Mouse (Mus musculus): Measurements from ENCODE around the gene Brd4. TPM values are rescaled to one million over a fixed set of nuclear protein-coding genes. Genes with fewer than 3 reads are reported as not detected.
"Not testable (repeated sequence)": the region's sequence is repeated elsewhere in the genome, so short reads cannot be mapped to it uniquely, and the experiment has no call there.

The Brd4 gene
- polyA plus RNA-seq, 1 experiment from 2014 or later = 64.2 TPM

DNA sequence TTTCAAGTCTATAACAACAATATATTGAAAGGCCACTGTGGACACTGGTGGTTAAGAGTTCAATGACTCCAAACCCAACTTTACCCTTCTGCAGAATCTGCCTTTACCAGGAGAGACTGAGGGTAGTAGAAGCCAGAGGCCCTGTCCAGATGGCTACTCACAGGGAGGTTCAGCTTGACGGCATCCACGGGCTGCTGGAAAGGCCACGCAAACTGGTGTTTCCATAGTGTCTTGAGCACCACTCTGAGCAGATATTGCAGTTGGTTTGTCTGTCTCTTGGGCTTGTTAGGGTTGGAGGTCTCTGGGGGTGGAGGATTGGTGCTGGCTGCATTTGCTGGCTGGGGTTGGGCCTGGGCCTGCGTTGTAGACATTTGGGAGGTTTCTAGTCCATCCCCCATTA lies 55.3 kb downstream of the Brd4 start:
- no peak for ATAC-seq (ENCODE audit: extremely low read depth, insufficient number of reproducible peaks, low FRiP score, low TSS enrichment)
- H3K36me3 ChIP-seq = peaks cover 57% of the 10 kb centered on the region

GRCm38 (mm10) chr17:32220873-32221272 lies 63.6 kb downstream of the Brd4 start:
- no peaks in the 10 kb centered on the region for H3K27me3 ChIP-seq (replicated peaks)
- no peak overlapping the region for H3K4me2 ChIP-seq
- 66% methylated on average over 3 of the region's 3 CpGs for WGBS
- no peak for ATAC-seq (ENCODE audit: extremely low read depth, insufficient number of reproducible peaks, low FRiP score, low TSS enrichment)
- H3K4me1 ChIP-seq = peaks cover 10% of the 10 kb centered on the region; the same call in 1 of the 2 replicates
- no peak overlapping the region for H3K27ac ChIP-seq (replicated peaks)
- no peaks in the 10 kb centered on the region for H3K9me3 ChIP-seq
- peaks cover 99% of the 10 kb centered on the region for H3K36me3 ChIP-seq
- H3K4me3 ChIP-seq = no peak overlapping the region
- no peak overlapping the region for H3K9ac ChIP-seq

More for the DNA sequence above, 55.3 kb downstream of the Brd4 start:
- Histone ChIP-seq H3K9me3 (no peaks in the 10 kb centered on the region), H3K27me3 (replicated peaks) (no peaks in the 10 kb centered on the region), H3K9ac (no peak overlapping the region), H3K4me2 (no peak overlapping the region), H3K4me1 (peaks cover 6% of the 10 kb centered on the region), H3K27ac (replicated peaks) (no peak overlapping the region), H3K4me3 (no peak overlapping the region)
- WGBS = 98% methylated on average over 4 of the region's 4 CpGs

DNA sequence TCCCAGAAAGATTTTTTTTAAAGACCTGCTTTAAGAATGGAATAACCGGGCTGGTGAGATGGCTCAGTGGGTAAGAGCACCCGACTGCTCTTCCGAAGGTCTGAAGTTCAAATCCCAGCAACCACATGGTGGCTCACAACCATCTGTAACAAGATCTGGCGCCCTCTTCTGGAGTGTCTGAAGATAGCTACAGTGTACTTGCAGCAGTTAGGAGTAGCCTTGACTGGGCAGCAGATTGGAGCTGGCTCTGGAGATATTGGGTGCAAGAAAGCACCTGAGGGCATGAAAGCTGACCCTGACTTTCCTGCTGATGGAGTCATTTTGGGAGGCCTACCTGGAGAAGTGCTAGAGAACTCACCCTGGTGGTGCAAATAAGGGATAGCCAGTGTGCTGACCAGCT lies 68.9 kb downstream of the Brd4 start:
- ATAC-seq (ENCODE audit: extremely low read depth, insufficient number of reproducible peaks, low FRiP score, low TSS enrichment); H3K9me3 ChIP-seq; H3K9ac ChIP-seq; H3K4me2 ChIP-seq; H3K27ac ChIP-seq (replicated peaks); H3K4me3 ChIP-seq; H3K4me1 ChIP-seq; H3K27me3 ChIP-seq (replicated peaks): not testable (repeated sequence)
- WGBS = 75% methylated on average over 4 of the region's 4 CpGs
- H3K36me3 ChIP-seq = peaks cover 99% of the 10 kb centered on the region

DNA sequence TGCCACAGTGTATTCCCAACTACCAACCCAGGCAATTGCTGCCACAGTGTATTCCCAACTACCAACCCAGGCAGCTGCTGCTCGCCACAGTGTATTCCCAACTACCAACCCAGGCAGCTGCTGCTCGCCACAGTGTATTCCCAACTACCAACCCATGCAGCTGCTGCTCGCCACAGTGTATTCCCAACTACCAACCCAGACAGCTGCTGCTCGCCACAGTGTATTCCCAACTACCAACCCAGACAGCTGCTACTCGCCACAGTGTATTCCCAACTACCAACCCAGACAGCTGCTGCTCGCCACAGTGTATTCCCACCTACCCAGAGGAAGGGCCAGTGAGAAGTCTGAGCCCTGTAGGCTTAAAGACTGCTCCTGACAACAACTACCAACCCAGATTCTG lies 73.0 kb downstream of the Brd4 start:
- not testable (repeated sequence) for H3K27ac ChIP-seq (replicated peaks); H3K4me3 ChIP-seq; H3K4me2 ChIP-seq; H3K27me3 ChIP-seq (replicated peaks); H3K9me3 ChIP-seq; ATAC-seq (ENCODE audit: extremely low read depth, insufficient number of reproducible peaks, low FRiP score, low TSS enrichment); H3K9ac ChIP-seq
- WGBS = 88% methylated on average over 6 of the region's 6 CpGs
- H3K36me3 ChIP-seq = peaks cover 94% of the 10 kb centered on the region
- H3K4me1 ChIP-seq = peaks cover 32% of the 10 kb centered on the region

- H3K9me3 ChIP-seq = no peaks in the 10 kb centered on the region
- H3K4me1 ChIP-seq = peaks cover 34% of the 10 kb centered on the region
- peak overlapping the region; percentile 53 for H3K27ac ChIP-seq (replicated peaks)
- no peak overlapping the region for H3K9ac ChIP-seq
- H3K36me3 ChIP-seq = peaks cover 94% of the 10 kb centered on the region
- no peak overlapping the region for H3K4me2 ChIP-seq
- no peak for ATAC-seq (ENCODE audit: extremely low read depth, insufficient number of reproducible peaks, low FRiP score, low TSS enrichment)
- WGBS = 48% methylated on average over 3 of the region's 3 CpGs
- no peak overlapping the region for H3K4me3 ChIP-seq
- H3K27me3 ChIP-seq (replicated peaks) = no peaks in the 10 kb centered on the region
Observed at GRCm38 (mm10) chr17:32209752-32210151, 74.8 kb downstream of the Brd4 start.

DNA sequence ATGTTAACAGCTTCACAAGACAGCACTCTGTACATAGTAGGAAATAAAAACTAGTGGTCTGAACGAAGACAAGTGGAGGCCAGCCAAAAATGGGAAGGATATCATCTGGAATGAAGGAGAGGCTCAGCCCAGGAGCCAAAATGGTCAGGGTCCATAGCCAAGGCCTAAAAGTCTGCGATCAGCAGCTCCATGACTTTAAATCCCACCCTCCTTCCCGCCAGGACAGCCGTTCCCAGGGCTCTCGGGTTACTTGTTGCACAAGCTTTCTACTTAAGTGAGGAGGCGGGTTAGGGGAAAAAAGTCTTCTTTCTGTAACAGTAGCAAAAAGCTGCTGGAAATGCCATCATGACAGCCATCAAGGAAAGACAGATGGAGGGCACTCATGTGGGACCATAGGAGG lies 75.4 kb downstream of the Brd4 start:
- Histone ChIP-seq H3K9ac (peak overlapping the region; percentile 26; the same call in 1 of the 2 replicates), H3K36me3 (peaks cover 94% of the 10 kb centered on the region), H3K4me2 (no peak overlapping the region), H3K9me3 (no peaks in the 10 kb centered on the region), H3K27me3 (replicated peaks) (no peaks in the 10 kb centered on the region), H3K27ac (replicated peaks) (peak overlapping the region; percentile 53), H3K4me3 (no peak overlapping the region), H3K4me1 (peaks cover 34% of the 10 kb centered on the region)
- ATAC-seq (ENCODE audit: extremely low read depth, insufficient number of reproducible peaks, low FRiP score, low TSS enrichment) = no peak
- 56% methylated on average over 6 of the region's 6 CpGs for WGBS

GRCm38 (mm10) chr17:32207586-32208245 lies 76.8 kb downstream of the Brd4 start:
- H3K4me1 ChIP-seq = peaks cover 34% of the 10 kb centered on the region
- H3K9me3 ChIP-seq = no peaks in the 10 kb centered on the region
- peak overlapping the region; percentile 86 for H3K27ac ChIP-seq (replicated peaks)
- 0 out of 2 replicates have a peak overlapping the region, but pooled peaks have one; percentile 21 for H3K9ac ChIP-seq
- 35% methylated on average over 5 of the region's 5 CpGs for WGBS
- ATAC-seq (ENCODE audit: extremely low read depth, insufficient number of reproducible peaks, low FRiP score, low TSS enrichment) = no peak
- H3K4me2 ChIP-seq = peak overlapping the region; percentile 9; the same call in 1 of the 2 replicates
- H3K4me3 ChIP-seq = no peak overlapping the region
- peaks cover 94% of the 10 kb centered on the region for H3K36me3 ChIP-seq
- no peaks in the 10 kb centered on the region for H3K27me3 ChIP-seq (replicated peaks)

DNA sequence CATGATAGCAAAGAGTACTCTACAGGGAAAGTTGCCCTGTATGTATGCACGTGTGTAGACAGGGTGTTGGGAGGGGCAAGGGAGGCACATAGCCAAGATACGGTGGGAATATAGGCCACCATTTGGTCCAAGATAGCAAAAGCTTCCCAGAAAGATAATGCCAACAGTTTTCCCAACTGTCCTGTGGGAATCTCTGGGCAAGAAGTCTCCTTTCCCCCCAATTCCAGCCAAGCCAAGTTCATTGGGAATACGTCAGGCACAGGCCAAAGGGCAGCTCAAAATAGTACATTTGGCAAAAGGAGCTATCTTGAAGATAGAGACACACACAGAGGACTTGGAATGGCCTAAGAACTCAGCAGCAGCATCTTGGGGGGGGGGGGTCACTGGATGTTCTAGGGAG lies 79.2 kb downstream of the Brd4 start:
- Histone ChIP-seq H3K4me3 (no peak overlapping the region), H3K4me1 (peaks cover 34% of the 10 kb centered on the region), H3K27ac (replicated peaks) (no peak overlapping the region), H3K27me3 (replicated peaks) (no peaks in the 10 kb centered on the region), H3K4me2 (no peak overlapping the region), H3K9me3 (no peaks in the 10 kb centered on the region), H3K9ac (no peak overlapping the region), H3K36me3 (peaks cover 94% of the 10 kb centered on the region)
- 71% methylated on average over 3 of the region's 3 CpGs for WGBS
- no peak for ATAC-seq (ENCODE audit: extremely low read depth, insufficient number of reproducible peaks, low FRiP score, low TSS enrichment)

DNA sequence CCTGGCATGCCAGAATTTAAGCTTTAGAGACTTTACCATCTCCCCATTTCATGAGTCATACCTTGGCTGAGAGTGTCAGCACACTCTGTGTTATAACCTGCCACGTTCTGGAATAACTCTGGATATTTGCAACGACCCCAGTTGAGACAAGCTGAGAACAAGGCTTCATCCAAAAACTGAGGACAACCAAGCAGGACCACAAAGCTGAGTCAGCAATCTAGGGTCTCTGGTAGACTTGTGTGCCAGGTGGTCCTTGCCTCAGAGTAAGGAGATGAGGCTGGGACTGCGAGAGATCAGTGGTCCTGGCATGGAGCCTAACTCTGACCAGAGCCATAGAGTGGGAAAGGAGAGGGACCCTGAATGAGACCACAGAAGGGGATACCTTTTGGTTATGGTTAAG lies 81.5 kb downstream of the Brd4 start:
- Histone ChIP-seq H3K27me3 (replicated peaks) (no peaks in the 10 kb centered on the region), H3K4me2 (no peak overlapping the region), H3K4me1 (peaks cover 14% of the 10 kb centered on the region), H3K36me3 (peaks cover 99% of the 10 kb centered on the region), H3K9me3 (no peaks in the 10 kb centered on the region), H3K4me3 (no peak overlapping the region), H3K9ac (no peak overlapping the region), H3K27ac (replicated peaks) (no peak overlapping the region)
- 87% methylated on average over 3 of the region's 3 CpGs for WGBS
- ATAC-seq (ENCODE audit: extremely low read depth, insufficient number of reproducible peaks, low FRiP score, low TSS enrichment) = no peak

DNA sequence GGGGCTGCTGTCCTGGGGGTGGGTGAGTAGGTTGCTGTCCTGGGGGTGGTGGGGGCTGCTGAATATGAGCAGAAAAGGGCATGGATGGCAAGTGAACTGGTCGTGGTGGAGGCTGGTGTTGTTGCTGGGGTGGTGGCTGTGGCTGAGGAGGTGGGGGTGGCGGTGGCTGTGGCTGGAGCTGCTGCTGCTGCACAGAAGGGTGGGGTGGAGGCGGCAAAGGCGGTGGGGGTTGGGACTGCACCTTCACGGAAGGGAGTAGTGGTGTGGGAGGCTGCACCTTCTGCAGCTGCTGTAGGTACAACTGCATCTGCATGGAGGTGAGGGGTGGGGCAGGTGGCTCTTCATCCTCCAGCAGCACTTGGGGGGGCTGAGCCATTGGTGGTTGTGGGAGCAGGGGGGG lies 83.4 kb downstream of the Brd4 start:
- WGBS = 77% methylated on average over 5 of the region's 5 CpGs
- 0 out of 2 replicates have a peak, but pooled peaks cover 3% of the 10 kb centered on the region for H3K4me1 ChIP-seq
- no peaks in the 10 kb centered on the region for H3K27me3 ChIP-seq (replicated peaks)
- no peak overlapping the region for H3K4me3 ChIP-seq
- ATAC-seq (ENCODE audit: extremely low read depth, insufficient number of reproducible peaks, low FRiP score, low TSS enrichment) = no peak
- peaks cover 100% of the 10 kb centered on the region for H3K36me3 ChIP-seq
- H3K9ac ChIP-seq = no peak overlapping the region
- H3K4me2 ChIP-seq = no peak overlapping the region
- no peaks in the 10 kb centered on the region for H3K9me3 ChIP-seq
- no peak overlapping the region for H3K27ac ChIP-seq (replicated peaks)

DNA sequence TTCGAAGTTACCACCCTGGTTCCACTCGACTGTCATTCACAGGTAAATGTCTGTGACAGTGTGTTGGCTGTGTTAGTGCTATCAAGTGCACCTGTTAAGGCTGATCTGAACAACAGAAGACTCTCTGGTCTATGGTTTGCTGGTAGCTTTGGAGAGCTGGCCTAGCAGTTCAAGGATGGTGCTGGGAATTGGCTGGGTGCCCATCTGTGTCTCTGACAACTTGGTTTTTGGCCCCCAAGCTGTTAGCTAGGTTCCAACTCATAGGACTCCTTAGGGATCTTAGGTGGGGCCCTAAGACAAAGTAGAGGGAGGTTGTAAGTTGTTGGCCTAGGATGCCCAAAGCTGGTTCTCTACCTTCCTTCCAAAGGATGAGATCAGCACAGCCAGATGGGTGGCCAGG lies 84.7 kb downstream of the Brd4 start:
- Histone ChIP-seq H3K4me2 (no peak overlapping the region), H3K36me3 (peaks cover 98% of the 10 kb centered on the region), H3K9me3 (no peaks in the 10 kb centered on the region), H3K27ac (replicated peaks) (no peak overlapping the region), H3K4me3 (no peak overlapping the region), H3K9ac (no peak overlapping the region), H3K4me1 (no peaks in the 10 kb centered on the region), H3K27me3 (replicated peaks) (no peaks in the 10 kb centered on the region)
- WGBS = 79% methylated on average over 2 of the region's 2 CpGs
- no peak for ATAC-seq (ENCODE audit: extremely low read depth, insufficient number of reproducible peaks, low FRiP score, low TSS enrichment)

- H3K36me3 ChIP-seq = peaks cover 71% of the 10 kb centered on the region
- no peak overlapping the region for H3K9ac ChIP-seq
- no peaks in the 10 kb centered on the region for H3K4me1 ChIP-seq
- no peak overlapping the region for H3K27ac ChIP-seq (replicated peaks)
- WGBS = 90% methylated on average over 14 of the region's 14 CpGs
- H3K9me3 ChIP-seq = no peaks in the 10 kb centered on the region
- no peaks in the 10 kb centered on the region for H3K27me3 ChIP-seq (replicated peaks)
- H3K4me2 ChIP-seq = no peak overlapping the region
- no peak for ATAC-seq (ENCODE audit: extremely low read depth, insufficient number of reproducible peaks, low FRiP score, low TSS enrichment)
- no peak overlapping the region for H3K4me3 ChIP-seq
Observed at GRCm38 (mm10) chr17:32197156-32197555, 87.4 kb downstream of the Brd4 start.
